Comparison of ENCODE assay signal across 16 mouse cellular contexts in the genomic region with DNA sequence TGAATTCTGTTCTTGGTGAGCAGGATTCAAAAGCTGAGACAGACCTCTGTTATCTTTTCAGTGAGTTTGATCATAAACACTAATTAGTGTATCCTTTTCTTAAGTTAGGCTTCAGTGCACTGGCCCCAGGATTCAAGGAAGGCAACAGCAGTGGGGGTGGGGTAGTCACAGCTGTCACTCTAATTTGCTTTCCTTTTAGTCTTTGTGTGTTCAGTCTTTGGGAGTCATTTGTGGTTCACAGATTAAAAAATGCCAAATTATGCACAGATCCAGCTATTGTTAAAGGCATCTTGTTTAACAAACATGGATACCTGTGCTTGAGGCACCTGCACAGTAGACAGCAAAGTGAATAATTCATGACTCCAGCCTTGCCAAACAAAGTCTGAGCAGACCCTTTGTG. TPM values are rescaled to one million over a fixed set of nuclear protein-coding genes. Genes with fewer than 3 reads are reported as not detected.
A peak's percentile ranks its signal among the peaks of the same experiment; 100 is the strongest.
DNase-seq lines count a peak whose midpoint lies in the region; ATAC-seq lines count a peak whose summit lies in the region.
"Had no signal": no experiment of that assay in that cellular context is flagged by ENCODE, and none has a peak within 500 bp of the region (broad histone marks: within the 10 kb centered on the region; RNA-seq: fewer than 3 reads in every experiment).

No protein-coding gene starts in this region.

- no peak for DNase-seq in hindbrain, embryonic 10.5 days (ENCODE audit: low spot score)
- DNase-seq in kidney, adult 18-20 months, result no peak
- DNase-seq in adrenal gland, adult 8-10 months, result no peak
- DNase-seq in layer of hippocampus, postnatal 25 days (ENCODE audit: extremely low spot score in 1 of 2, low spot score in 1 of 2), result no peak
- DNase-seq: cerebellum, adult 11 months; heart, postnatal 4 days; kidney, adult 11 months; lung, postnatal 14 days had no signal

- ATAC-seq in megakaryocyte, adult 5-6 weeks (ENCODE audit: poor library complexity, severe bottlenecking), result no peak
- no peak for ATAC-seq in forebrain, embryonic 12.5 days (ENCODE audit: low FRiP score)
- no peak for ATAC-seq in midbrain, embryonic 13.5 days

- H3K36me3 ChIP-seq in megakaryocyte, embryonic 14.5 days (replicated peaks; ENCODE audit: low read length), result peaks cover 6% of the 10 kb centered on the region
- H3K36me3 ChIP-seq in forebrain, embryonic 12.5 days (replicated peaks), result peaks cover 8% of the 10 kb centered on the region
- peaks cover 12% of the 10 kb centered on the region for H3K36me3 ChIP-seq in hindbrain, embryonic 10.5 days
- no peaks in the 10 kb centered on the region for H3K36me3 ChIP-seq in midbrain, embryonic 13.5 days

- H3K4me1 ChIP-seq in megakaryocyte, embryonic 14.5 days, result peaks cover 53% of the 10 kb centered on the region
- H3K4me1 ChIP-seq in forebrain, embryonic 12.5 days, result peaks cover 16% of the 10 kb centered on the region
- H3K4me1 ChIP-seq in hindbrain, embryonic 10.5 days (replicated peaks), result peaks cover 25% of the 10 kb centered on the region
- peaks cover 19% of the 10 kb centered on the region for H3K4me1 ChIP-seq in midbrain, embryonic 13.5 days (replicated peaks)

- peak overlapping the region; percentile 17; the same call in 1 of the 2 replicates for H3K9ac ChIP-seq in forebrain, embryonic 12.5 days
- no peak overlapping the region; the same call in 1 of the 2 replicates for H3K9ac ChIP-seq in midbrain, embryonic 13.5 days (replicated peaks)
- H3K9ac ChIP-seq: embryonic facial prominence, embryonic 13.5 days; liver, embryonic 14.5 days had no signal

- peak overlapping the region; percentile 73 for H3K27ac ChIP-seq in forebrain, embryonic 12.5 days
- peak overlapping the region; percentile 83 for H3K27ac ChIP-seq in hindbrain, embryonic 10.5 days
- H3K27ac ChIP-seq in midbrain, embryonic 13.5 days, result peak overlapping the region; percentile 83
- H3K27ac ChIP-seq: embryonic facial prominence, embryonic 13.5 days; liver, embryonic 14.5 days; stomach, postnatal 0 days had no signal

- 0 out of 2 replicates have a peak overlapping the region, but pooled peaks have one; percentile 0 for H3K4me2 ChIP-seq in forebrain, embryonic 12.5 days
- H3K4me2 ChIP-seq in midbrain, embryonic 13.5 days (replicated peaks), result no peak overlapping the region
- H3K4me2 ChIP-seq: embryonic facial prominence, embryonic 13.5 days had no signal

- H3K4me3 ChIP-seq in megakaryocyte, embryonic 14.5 days (replicated peaks), result peak overlapping the region; percentile 50
- no peak overlapping the region for H3K4me3 ChIP-seq in forebrain, embryonic 12.5 days (replicated peaks)
- peak overlapping the region; percentile 20; the same call in 1 of the 2 replicates for H3K4me3 ChIP-seq in hindbrain, embryonic 10.5 days
- H3K4me3 ChIP-seq in midbrain, embryonic 13.5 days (replicated peaks), result no peak overlapping the region
- H3K4me3 ChIP-seq: embryonic facial prominence, embryonic 13.5 days had no signal

- H3K27me3 ChIP-seq in megakaryocyte, embryonic 14.5 days (replicated peaks), result no peaks in the 10 kb centered on the region
- no peaks in the 10 kb centered on the region for H3K27me3 ChIP-seq in forebrain, embryonic 12.5 days
- no peaks in the 10 kb centered on the region for H3K27me3 ChIP-seq in hindbrain, embryonic 10.5 days (ENCODE audit: insufficient read depth, poor library complexity, severe bottlenecking)
- no peaks in the 10 kb centered on the region for H3K27me3 ChIP-seq in midbrain, embryonic 13.5 days
- H3K27me3 ChIP-seq: embryonic facial prominence, embryonic 13.5 days had no signal

- no peaks in the 10 kb centered on the region for H3K9me3 ChIP-seq in megakaryocyte, embryonic 14.5 days
- H3K9me3 ChIP-seq in forebrain, embryonic 12.5 days, result no peaks in the 10 kb centered on the region
- H3K9me3 ChIP-seq in hindbrain, embryonic 10.5 days, result no peaks in the 10 kb centered on the region
- no peaks in the 10 kb centered on the region for H3K9me3 ChIP-seq in midbrain, embryonic 13.5 days
- H3K9me3 ChIP-seq: embryonic facial prominence, embryonic 13.5 days had no signal

RNA-seq across cellular contexts. Expression of gene Anp32e, which starts 24.0 kb away (rescaled TPM):
- polyA plus RNA-seq in megakaryocyte, embryonic 14.5 days (2012; ENCODE audit: insufficient read depth, low replicate concordance), result 3.7 and 183 TPM in 2 replicates
- 88.7 and 117 TPM in 2 replicates for total RNA-seq in megakaryocyte, adult 5-6 weeks (2015)
- total RNA-seq in megakaryocyte, adult 5-6 weeks (2017), result 250 and 285 TPM in 2 replicates
- 405 and 446 TPM in 2 replicates for polyA plus RNA-seq in forebrain, embryonic 12.5 days (2016; fragmentation: Nextera tagmentation; extraction: Ambion mirVana)
- polyA plus RNA-seq in hindbrain, embryonic 10.5 days (2016; fragmentation: Nextera tagmentation; extraction: Ambion mirVana), result 266 and 352 TPM in 2 replicates
- 218 and 242 TPM in 2 replicates for polyA plus RNA-seq in midbrain, embryonic 13.5 days (2015; fragmentation: Nextera tagmentation; extraction: Ambion mirVana)
- total RNA-seq in adrenal gland, adult 8-10 months (2022), result 10 to 100 TPM; 83.8 to 94.0 (median 88.4) TPM
- 10 to 100 TPM; 73.8 to 73.9 TPM for total RNA-seq in layer of hippocampus, postnatal 25 days (2021)

RNA-seq across cellular contexts. Expression of gene Plekho1, which starts 42.8 kb away (rescaled TPM):
- polyA plus RNA-seq in megakaryocyte, embryonic 14.5 days (2012; ENCODE audit: insufficient read depth, low replicate concordance), result 556 and 663 TPM in 2 replicates
- total RNA-seq in megakaryocyte, adult 5-6 weeks (2015), result 116 and 124 TPM in 2 replicates
- total RNA-seq in megakaryocyte, adult 5-6 weeks (2017), result 104 and 119 TPM in 2 replicates
- 91.3 and 95.1 TPM in 2 replicates for polyA plus RNA-seq in forebrain, embryonic 12.5 days (2016; fragmentation: Nextera tagmentation; extraction: Ambion mirVana)
- 75.0 and 83.5 TPM in 2 replicates for polyA plus RNA-seq in hindbrain, embryonic 10.5 days (2016; fragmentation: Nextera tagmentation; extraction: Ambion mirVana)
- 61.2 and 77.0 TPM in 2 replicates for polyA plus RNA-seq in midbrain, embryonic 13.5 days (2015; fragmentation: Nextera tagmentation; extraction: Ambion mirVana)
- total RNA-seq in adrenal gland, adult 8-10 months (2022), result 10 to 100 TPM; 16.8 to 33.6 (median 28.7) TPM
- 10 to 100 TPM; 37.0 to 41.3 TPM for total RNA-seq in layer of hippocampus, postnatal 25 days (2021)

RNA-seq across cellular contexts. Expression of gene Car14, which starts 48.5 kb away (rescaled TPM):
- not detected in 2 replicates for polyA plus RNA-seq in megakaryocyte, embryonic 14.5 days (2012; ENCODE audit: insufficient read depth, low replicate concordance)
- not detected in 2 replicates for total RNA-seq in megakaryocyte, adult 5-6 weeks (2015)
- total RNA-seq in megakaryocyte, adult 5-6 weeks (2017), result not detected in 2 replicates
- polyA plus RNA-seq in forebrain, embryonic 12.5 days (2016; fragmentation: Nextera tagmentation; extraction: Ambion mirVana), result 26.3 and 32.1 TPM in 2 replicates
- 50.1 and 69.4 TPM in 2 replicates for polyA plus RNA-seq in hindbrain, embryonic 10.5 days (2016; fragmentation: Nextera tagmentation; extraction: Ambion mirVana)
- 8.5 and 11.7 TPM in 2 replicates for polyA plus RNA-seq in midbrain, embryonic 13.5 days (2015; fragmentation: Nextera tagmentation; extraction: Ambion mirVana)
- total RNA-seq in adrenal gland, adult 8-10 months (2022), result 1 to 10 TPM in 1 of 4 experiments, under 1 TPM in 2, not detected in 1; 0.22 to 2.4 (median 0.55) TPM
- total RNA-seq in layer of hippocampus, postnatal 25 days (2021), result 10 to 100 TPM; 12.7 to 13.4 TPM
- total RNA-seq: monocyte, adult 5-6 weeks had no signal

RNA-seq across cellular contexts. Expression of gene Aph1a, which starts 59.3 kb away (rescaled TPM):
- polyA plus RNA-seq in megakaryocyte, embryonic 14.5 days (2012; ENCODE audit: insufficient read depth, low replicate concordance), result 39.8 and 61.7 TPM in 2 replicates
- total RNA-seq in megakaryocyte, adult 5-6 weeks (2015), result 28.3 and 31.4 TPM in 2 replicates
- total RNA-seq in megakaryocyte, adult 5-6 weeks (2017), result 38.9 and 39.2 TPM in 2 replicates
- 32.2 and 37.5 TPM in 2 replicates for polyA plus RNA-seq in forebrain, embryonic 12.5 days (2016; fragmentation: Nextera tagmentation; extraction: Ambion mirVana)
- 33.9 and 35.8 TPM in 2 replicates for polyA plus RNA-seq in hindbrain, embryonic 10.5 days (2016; fragmentation: Nextera tagmentation; extraction: Ambion mirVana)
- 32.6 and 33.8 TPM in 2 replicates for polyA plus RNA-seq in midbrain, embryonic 13.5 days (2015; fragmentation: Nextera tagmentation; extraction: Ambion mirVana)
- 100 to 1,000 TPM; 114 to 155 (median 121) TPM for total RNA-seq in adrenal gland, adult 8-10 months (2022)
- total RNA-seq in layer of hippocampus, postnatal 25 days (2021), result 10 to 100 TPM; 71.6 to 76.2 TPM

Comparison
In these comparisons a context has a peak if more than half of its experiments do, and no peak if none do; other contexts are left out.
1. H3K4me3 ChIP-seq: peak in megakaryocyte, embryonic 14.5 days (single experiment) and hindbrain, embryonic 10.5 days (single experiment); none in forebrain, embryonic 12.5 days (single experiment) and midbrain, embryonic 13.5 days (single experiment).
2. Peak in every context shown above with its lines, with median percentiles within 50 percentile points of each other: H3K27ac ChIP-seq.